Mouse (Mus musculus) E14TG2a.4 (cell line): Measurements from ENCODE around the gene Radil.

Experiments
- CTCF ChIP-seq: conservative IDR thresholded peaks from 2 replicates; pipeline ENCODE4 v1.5.1; 2014; ENCODE audit warnings: low read length
- POU5F1 ChIP-seq: IDR thresholded peaks from 2 replicates; pipeline ENCODE4 v1.6.1; 2014; ENCODE audit warnings: low read length, borderline replicate concordance

- TF ChIP-seq CTCF: no peak; the same call in 1 of the 2 replicates
- no peak for TF ChIP-seq POU5F1
Measured at GRCm38 (mm10) chr5:142505695-142506423, 45.0 kb downstream of the Radil start.
